Mouse (Mus musculus) erythroblast, adult 5-6 weeks (primary cell): ENCODE measurements around the gene Krtap28-10. TPM values are rescaled to one million over a fixed set of nuclear protein-coding genes. Genes with fewer than 3 reads are reported as not detected.
"Not testable (repeated sequence)": the region's sequence is repeated elsewhere in the genome, so short reads cannot be mapped to it uniquely, and the experiment has no call there.

Experiments
- ATAC-seq: replicated peaks from 2 replicates; pipeline ENCODE4 v1.8.0; 2016; ENCODE audit warnings: moderate number of reproducible peaks, mild to moderate bottlenecking, moderate TSS enrichment, inconsistent platforms; ENCODE audit not compliant: poor library complexity, low FRiP score, severe bottlenecking
- total RNA-seq, 2 experiments: library from RNA; stranded (forward) in 1 of 2; stranded (reverse) in 1 of 2; fragments of 150-400 nt in 1 of 2; fragments of 200-764, 138-1000 nt in 1 of 2; gene quantifications; 2 replicates each; pipeline versions ENCODE4 v1.2.3 to v1.2.4; 2015 to 2017; ENCODE audit warnings: low replicate concordance in 2 of 2

Krtap28-10 gene
- total RNA-seq, 2 experiments from 2014 or later: not detected

DNA sequence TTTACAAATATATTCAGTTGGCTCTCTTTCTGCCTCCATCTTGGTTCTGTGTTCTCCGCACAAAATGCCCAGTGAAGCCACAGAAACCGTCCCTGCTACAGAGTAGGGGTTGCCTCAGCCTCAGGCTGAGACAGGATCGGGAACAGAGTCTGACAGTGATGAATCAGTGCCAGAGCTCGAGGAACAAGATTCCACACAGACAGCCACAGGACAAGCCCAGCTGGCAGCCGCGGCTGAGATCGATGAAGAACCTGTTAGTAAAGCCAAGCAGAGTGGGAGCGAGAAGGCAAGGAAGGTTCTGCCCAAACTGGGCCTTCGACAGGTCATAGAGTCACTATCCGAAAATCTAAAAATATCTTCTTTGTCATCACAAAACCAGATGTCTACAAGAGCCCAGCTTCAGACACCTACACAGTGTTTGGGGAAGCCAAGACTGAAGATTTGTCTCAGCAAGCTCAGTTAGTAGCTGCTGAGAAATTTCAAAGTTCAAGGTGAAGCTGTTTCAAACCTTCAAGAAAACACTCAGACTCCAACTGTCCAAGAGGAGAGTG lies 26.9 kb downstream of the Krtap28-10 start:
- ATAC-seq: no peak

DNA sequence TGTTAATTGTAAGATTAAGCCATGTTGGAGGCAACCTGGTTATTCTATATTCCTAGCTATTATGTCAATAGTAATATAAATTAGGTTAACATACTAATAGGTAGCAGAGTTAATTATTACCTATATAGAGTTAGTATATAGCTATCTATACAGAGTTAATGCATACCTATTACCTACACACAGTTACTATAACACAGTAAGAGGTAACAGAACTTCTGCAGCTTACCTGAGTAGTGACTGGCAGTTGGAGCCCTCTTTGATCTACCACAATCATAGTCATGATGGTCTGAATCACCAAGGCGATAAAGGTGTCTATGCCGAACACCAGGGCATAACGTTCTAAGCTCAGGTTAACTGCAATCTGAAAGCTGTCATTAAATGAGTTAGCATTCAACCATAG lies 27.8 kb downstream of the Krtap28-10 start:
- no peak for ATAC-seq

DNA sequence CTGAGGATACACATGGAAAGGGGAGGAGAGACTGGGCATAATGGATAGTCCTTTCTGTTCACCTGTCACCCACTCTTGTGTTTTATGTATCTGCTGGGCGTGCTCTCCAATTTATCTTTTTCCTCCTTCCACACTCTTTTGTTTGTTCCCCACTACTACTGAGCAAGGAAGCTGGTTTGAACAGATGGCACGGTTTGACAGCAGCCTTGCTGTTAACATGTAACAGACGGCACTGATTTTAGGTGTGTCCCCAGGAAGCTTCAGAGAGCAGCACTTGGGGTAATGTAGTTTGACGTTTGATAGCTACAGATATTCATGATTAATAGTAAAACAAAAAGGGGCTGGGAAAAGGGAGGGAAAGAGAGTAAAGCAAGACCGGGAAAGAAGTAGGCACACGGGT lies 34.8 kb downstream of the Krtap28-10 start:
- no peak for ATAC-seq

DNA sequence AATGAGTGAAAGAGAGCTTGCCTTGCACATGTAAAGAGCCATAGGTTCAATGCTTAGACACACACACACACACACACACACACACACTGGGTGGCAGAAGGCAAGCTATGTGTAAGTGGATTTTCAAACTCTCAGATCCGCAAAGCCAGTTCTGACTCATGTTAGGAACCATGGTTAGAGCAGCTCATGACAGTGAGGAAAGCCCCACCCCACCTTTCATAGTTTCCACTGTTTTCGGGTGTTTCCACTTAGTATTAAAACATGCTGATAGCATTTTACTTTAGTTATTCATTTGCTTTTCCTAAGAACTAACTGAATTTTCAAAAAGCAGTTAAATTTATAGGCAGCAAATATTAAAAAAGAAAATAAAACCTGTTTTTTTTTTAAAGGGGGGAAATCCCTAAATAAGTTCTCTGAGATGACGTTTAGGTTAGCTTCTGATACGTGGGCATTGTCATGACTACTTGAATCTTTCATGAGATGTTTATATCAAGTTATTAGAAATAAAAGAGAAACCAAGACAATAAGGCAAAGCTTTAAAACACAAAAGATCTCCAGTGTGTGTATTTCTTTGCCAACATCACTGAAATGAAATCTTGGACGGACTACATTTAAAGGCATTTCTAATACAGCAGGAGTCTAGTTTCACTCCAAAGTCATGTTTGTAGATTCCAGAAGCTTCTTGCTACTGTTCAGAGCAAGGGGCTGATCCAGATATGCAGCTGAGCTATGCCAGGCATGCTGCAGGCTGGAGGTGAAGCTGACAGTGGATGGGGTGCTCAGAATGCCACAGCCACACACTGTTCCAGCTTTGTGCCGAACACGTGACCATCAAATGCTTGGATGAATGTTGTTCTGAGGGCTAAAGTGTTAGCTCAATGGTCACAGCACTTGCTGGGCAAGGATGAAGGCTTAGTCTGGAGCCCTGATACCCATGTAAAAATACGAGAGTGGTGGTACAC lies 35.8 kb downstream of the Krtap28-10 start:
- no peak for ATAC-seq

DNA sequence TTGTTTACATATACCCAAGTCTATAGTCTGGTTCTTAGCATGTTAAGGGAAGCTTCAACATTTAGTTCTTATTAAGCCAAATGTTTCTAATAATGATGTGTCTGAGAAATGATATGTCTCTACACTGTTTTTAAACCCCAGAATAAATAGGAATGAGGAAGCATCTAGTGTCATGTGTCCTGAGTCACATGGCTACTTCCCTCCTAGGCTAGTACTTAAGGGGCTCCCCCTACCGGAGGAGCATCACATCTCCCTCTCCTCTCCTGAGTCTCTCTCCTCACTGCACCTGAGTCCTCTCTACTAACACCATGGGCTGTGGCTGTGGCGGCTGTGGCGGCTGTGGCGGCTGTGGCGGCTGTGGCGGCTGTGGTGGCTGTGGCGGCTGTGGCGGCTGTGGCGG lies 42.0 kb downstream of the Krtap28-10 start, which contains the start of gene Gm47959:
Gm47959 (plus strand) TSS at position 243 of the 400 bp plus-strand sequence.
- ATAC-seq: not testable (repeated sequence)

DNA sequence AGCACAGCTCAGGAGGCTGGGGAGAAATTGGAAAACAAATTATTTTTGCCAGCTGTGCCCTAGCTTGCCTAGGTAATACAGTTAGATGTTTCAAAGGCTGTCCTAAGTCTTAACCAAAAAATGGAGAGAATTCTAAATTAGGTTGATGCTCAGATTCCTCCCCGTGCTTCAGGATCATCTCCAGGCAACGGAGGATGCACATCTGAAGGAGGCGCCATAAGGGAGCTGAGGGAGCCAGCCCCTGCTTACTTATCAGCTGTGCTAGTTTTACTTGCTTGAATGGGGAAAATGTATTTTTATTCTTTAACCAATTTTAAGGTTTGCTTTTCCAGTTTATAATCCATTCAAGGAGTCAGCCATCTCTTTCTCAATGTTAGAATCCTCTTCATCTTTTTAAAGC lies 48.3 kb downstream of the Krtap28-10 start:
- ATAC-seq: no peak

DNA sequence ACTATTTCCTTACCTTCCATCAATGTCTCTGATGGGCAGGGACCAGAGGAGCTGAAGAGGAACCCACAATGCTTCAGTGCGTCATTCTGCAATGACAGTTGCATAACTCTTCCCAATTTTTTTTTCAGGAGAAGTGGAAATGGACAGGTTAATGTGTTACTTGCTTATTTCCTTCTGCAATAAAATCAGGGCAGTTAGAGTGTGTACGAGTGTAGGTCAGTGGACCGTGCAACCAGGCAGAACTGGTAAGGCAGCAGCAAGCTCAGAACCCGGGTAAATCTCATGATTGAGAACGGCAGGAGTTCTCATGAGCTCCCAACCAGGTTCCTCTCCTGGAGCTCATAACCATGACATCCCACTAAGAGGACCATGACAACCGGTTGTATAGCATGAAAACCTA lies 50.2 kb downstream of the Krtap28-10 start:
- no peak for ATAC-seq

DNA sequence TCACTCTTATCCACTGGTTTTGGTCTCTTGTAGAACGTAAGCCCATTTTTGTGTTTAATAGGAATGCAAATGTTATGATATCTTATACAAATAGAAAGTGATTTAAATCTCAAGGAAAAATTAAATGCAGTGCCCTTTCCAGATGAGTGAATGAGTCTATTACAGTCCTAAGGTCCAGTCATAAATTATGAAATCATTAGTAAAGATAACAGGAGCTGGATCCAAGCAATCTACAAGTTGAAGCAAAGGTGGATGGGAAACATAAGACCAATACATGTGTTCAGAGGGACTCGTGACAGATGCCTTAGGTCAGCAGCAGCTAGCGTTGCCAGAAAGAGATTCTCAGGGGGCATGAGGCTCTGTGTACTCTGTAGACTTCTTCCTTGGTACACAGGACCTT lies 50.7 kb downstream of the Krtap28-10 start:
- no peak for ATAC-seq

Other genes with a start within 250 kb of the Krtap28-10 start
- gene Agfg1, start 203.0 kb downstream of the Krtap28-10 start, total RNA-seq (2015; ENCODE audit: low replicate concordance): 19.9 and 20.0 TPM in 2 replicates
- gene Agfg1, start 203.0 kb downstream of the Krtap28-10 start, total RNA-seq (2017; ENCODE audit: low replicate concordance): 13.4 and 20.8 TPM in 2 replicates
- 1.3 TPM in 1 of 2 replicates, not detected in the other for gene A030005L19Rik, start 129.2 kb downstream of the Krtap28-10 start, total RNA-seq (2015; ENCODE audit: low replicate concordance)
- not detected in 2 replicates for gene A030005L19Rik, start 129.2 kb downstream of the Krtap28-10 start, total RNA-seq (2017; ENCODE audit: low replicate concordance)
- gene A030014E15Rik, start 117.6 kb downstream of the Krtap28-10 start, total RNA-seq (2015; ENCODE audit: low replicate concordance): not detected in 2 replicates
- gene A030014E15Rik, start 117.6 kb downstream of the Krtap28-10 start, total RNA-seq (2017; ENCODE audit: low replicate concordance): not detected in 2 replicates
- not detected in 2 replicates for gene Gm6217, start 111.1 kb downstream of the Krtap28-10 start, total RNA-seq (2015; ENCODE audit: low replicate concordance)
- not detected in 2 replicates for gene Gm6217, start 111.1 kb downstream of the Krtap28-10 start, total RNA-seq (2017; ENCODE audit: low replicate concordance)
- gene A030003K21Rik, start 99.1 kb downstream of the Krtap28-10 start, total RNA-seq (2015; ENCODE audit: low replicate concordance): not detected in 2 replicates
- gene A030003K21Rik, start 99.1 kb downstream of the Krtap28-10 start, total RNA-seq (2017; ENCODE audit: low replicate concordance): not detected in 2 replicates
- not detected in 2 replicates for gene Gm7544, start 86.5 kb downstream of the Krtap28-10 start, total RNA-seq (2015; ENCODE audit: low replicate concordance)
- gene Gm7544, start 86.5 kb downstream of the Krtap28-10 start, total RNA-seq (2017; ENCODE audit: low replicate concordance): not detected in 2 replicates
- gene Gm47955, start 82.2 kb downstream of the Krtap28-10 start, total RNA-seq (2015; ENCODE audit: low replicate concordance): not detected in 2 replicates
- gene Gm47955, start 82.2 kb downstream of the Krtap28-10 start, total RNA-seq (2017; ENCODE audit: low replicate concordance): not detected in 2 replicates
- not detected in 2 replicates for gene Gm47959, start 41.9 kb downstream of the Krtap28-10 start, total RNA-seq (2015; ENCODE audit: low replicate concordance)
- not detected in 2 replicates for gene Gm47959, start 41.9 kb downstream of the Krtap28-10 start, total RNA-seq (2017; ENCODE audit: low replicate concordance)
- gene Slc19a3, start 4.0 kb downstream of the Krtap28-10 start, total RNA-seq (2015; ENCODE audit: low replicate concordance): not detected in 2 replicates
- gene Slc19a3, start 4.0 kb downstream of the Krtap28-10 start, total RNA-seq (2017; ENCODE audit: low replicate concordance): not detected in 2 replicates
- not detected in 2 replicates for gene Gm47969, start 2.5 kb upstream of the Krtap28-10 start, total RNA-seq (2015; ENCODE audit: low replicate concordance)
- not detected in 2 replicates for gene Gm47969, start 2.5 kb upstream of the Krtap28-10 start, total RNA-seq (2017; ENCODE audit: low replicate concordance)
- not detected in 2 replicates for gene A030005K14Rik, start 16.9 kb upstream of the Krtap28-10 start, total RNA-seq (2015; ENCODE audit: low replicate concordance)
- not detected in 2 replicates for gene A030005K14Rik, start 16.9 kb upstream of the Krtap28-10 start, total RNA-seq (2017; ENCODE audit: low replicate concordance)
- not detected in 2 replicates for gene Krtap28-13, start 18.4 kb upstream of the Krtap28-10 start, total RNA-seq (2015; ENCODE audit: low replicate concordance)
- not detected in 2 replicates for gene Krtap28-13, start 18.4 kb upstream of the Krtap28-10 start, total RNA-seq (2017; ENCODE audit: low replicate concordance)
- not detected in 2 replicates for gene Ccl20, start 74.3 kb upstream of the Krtap28-10 start, total RNA-seq (2015; ENCODE audit: low replicate concordance)
- gene Ccl20, start 74.3 kb upstream of the Krtap28-10 start, total RNA-seq (2017; ENCODE audit: low replicate concordance): not detected in 2 replicates
- gene Daw1, start 117.3 kb upstream of the Krtap28-10 start, total RNA-seq (2015; ENCODE audit: low replicate concordance): not detected in 2 replicates
- gene Daw1, start 117.3 kb upstream of the Krtap28-10 start, total RNA-seq (2017; ENCODE audit: low replicate concordance): not detected in 2 replicates